Mouse (Mus musculus): ENCODE data around the gene Arsb.

Arsb gene

GRCm38 (mm10) chr13:93889991-93890390 lies 118.6 kb downstream of the Arsb start:
- DNase-seq (ENCODE audit: low read depth, low spot score), result no peak

DNA sequence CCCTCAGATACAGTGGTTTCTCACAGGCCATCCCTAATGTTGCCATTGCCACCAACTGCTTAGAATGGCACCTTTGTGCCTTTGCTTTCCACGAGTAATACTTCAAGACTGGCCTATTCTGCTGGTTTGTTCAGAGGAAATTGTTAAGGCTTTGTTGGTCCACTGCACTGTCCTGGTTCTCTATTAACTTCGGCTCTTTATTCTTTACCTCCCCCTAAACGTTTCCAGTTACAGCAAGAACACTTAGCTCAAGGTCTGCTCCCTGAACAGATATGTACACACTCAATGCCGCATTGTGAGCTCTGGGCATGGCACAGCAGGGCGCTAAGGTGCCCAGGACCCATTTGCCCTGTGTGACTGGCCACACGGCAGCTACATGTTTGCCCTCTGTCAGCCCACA lies 119.8 kb downstream of the Arsb start:
- no peak for DNase-seq (ENCODE audit: low read depth, low spot score)

- no peak for DNase-seq (ENCODE audit: low read depth, low spot score)
Measured at GRCm38 (mm10) chr13:93892101-93892500, 120.7 kb downstream of the Arsb start.

GRCm38 (mm10) chr13:93894105-93894504 lies 122.7 kb downstream of the Arsb start:
- no peak for DNase-seq (ENCODE audit: low read depth, low spot score)

DNA sequence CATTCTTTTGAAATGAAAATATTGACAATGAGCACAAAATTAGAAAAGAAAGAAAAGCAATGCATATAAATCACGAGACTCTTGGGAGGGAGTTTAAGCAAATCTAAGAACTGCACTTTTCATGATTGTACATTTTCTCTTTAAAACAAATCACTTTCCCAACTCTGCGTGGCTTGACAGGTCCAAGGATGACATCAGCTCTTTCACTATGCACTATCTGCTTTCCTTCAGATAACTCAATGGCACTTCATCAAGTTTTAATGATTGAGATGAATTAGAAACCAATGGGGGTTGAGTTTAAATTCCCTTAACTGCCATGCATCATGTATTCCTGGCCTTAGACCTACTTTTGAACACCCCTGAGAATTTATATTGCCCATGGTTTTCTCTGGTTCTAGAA lies 124.0 kb downstream of the Arsb start:
- DNase-seq (ENCODE audit: low read depth, low spot score), result no peak

- no peak for DNase-seq (ENCODE audit: low read depth, low spot score)
Measured at GRCm38 (mm10) chr13:93897943-93898826, 126.8 kb downstream of the Arsb start.

- DNase-seq (ENCODE audit: low read depth, low spot score), result no peak
Measured at GRCm38 (mm10) chr13:93899378-93900256, 128.2 kb downstream of the Arsb start.

- DNase-seq (ENCODE audit: low read depth, low spot score), result no peak
Measured at GRCm38 (mm10) chr13:93900934-93901626, 129.7 kb downstream of the Arsb start.

DNA sequence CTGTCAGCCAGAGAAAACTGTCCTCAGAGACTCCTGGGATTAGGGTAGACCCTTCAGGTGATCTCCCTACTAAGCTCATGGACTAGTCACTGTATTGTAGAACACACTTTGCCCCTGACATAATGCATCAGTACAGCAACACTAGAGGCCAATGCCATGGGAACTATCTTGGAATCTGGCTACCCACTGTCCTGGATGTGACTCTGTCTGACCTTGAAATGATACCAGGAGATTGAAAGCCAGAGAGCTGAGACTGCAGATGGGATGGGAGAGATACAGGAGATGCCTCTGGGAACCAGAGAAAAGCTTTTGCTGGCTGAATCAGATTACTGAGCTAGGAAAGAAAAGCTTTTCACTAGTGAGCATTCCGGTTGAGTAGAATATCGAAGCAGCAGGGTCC lies 130.7 kb downstream of the Arsb start:
- no peak for DNase-seq (ENCODE audit: low read depth, low spot score)

DNA sequence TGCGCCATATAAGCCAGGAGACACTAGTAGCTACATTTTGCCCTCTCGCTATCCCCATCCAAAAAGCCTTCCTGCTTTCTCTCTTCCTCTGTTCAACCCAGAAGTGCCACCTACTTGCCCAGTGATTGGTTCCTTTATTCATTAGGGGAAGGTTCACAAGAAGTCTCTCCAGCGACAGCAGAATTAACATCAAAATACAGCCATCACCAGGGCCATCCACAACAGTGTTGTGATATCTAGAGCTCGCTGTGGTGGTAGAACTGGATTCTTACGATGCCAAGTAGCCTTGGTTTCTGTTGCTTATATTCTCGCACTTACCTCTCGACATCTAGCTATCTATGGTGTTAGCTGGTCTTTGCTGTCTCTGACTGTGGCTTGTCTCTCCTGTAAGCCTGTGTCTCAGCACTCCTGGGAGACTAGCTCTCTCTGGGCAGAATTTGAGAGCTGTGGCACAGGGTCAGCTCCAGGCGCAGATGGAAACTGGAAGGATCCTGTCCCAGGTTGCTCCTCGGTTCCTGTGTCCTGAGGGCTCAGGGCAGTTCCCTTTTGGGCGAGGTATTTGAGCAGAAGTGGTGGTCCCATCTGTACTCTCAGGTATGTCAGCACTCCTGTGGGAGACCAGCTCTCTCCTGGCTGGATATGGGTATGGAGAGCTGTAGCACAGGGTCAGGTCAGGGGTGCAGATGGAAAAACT lies 135.3 kb downstream of the Arsb start:
- no peak for DNase-seq (ENCODE audit: low read depth, low spot score)

GRCm38 (mm10) chr13:93907971-93908370 lies 136.5 kb downstream of the Arsb start:
- no peak for DNase-seq (ENCODE audit: low read depth, low spot score)

GRCm38 (mm10) chr13:93909847-93910246 lies 138.4 kb downstream of the Arsb start:
- DNase-seq (ENCODE audit: low read depth, low spot score), result no peak

GRCm38 (mm10) chr13:93911037-93911436 lies 139.6 kb downstream of the Arsb start:
- DNase-seq (ENCODE audit: low read depth, low spot score), result peak; percentile 53

- DNase-seq (ENCODE audit: low read depth, low spot score), result peak; percentile 18
Measured at GRCm38 (mm10) chr13:93912326-93912915, 141.0 kb downstream of the Arsb start.

- DNase-seq (ENCODE audit: low read depth, low spot score), result no peak
Measured at GRCm38 (mm10) chr13:93914206-93914605, 142.8 kb downstream of the Arsb start.

GRCm38 (mm10) chr13:93915641-93916570 lies 144.5 kb downstream of the Arsb start:
- no peak for DNase-seq (ENCODE audit: low read depth, low spot score)

GRCm38 (mm10) chr13:93919536-93919935 lies 148.1 kb downstream of the Arsb start:
- DNase-seq (ENCODE audit: low read depth, low spot score), result no peak

GRCm38 (mm10) chr13:93920080-93920785 lies 148.8 kb downstream of the Arsb start:
- no peak for DNase-seq (ENCODE audit: low read depth, low spot score)

DNA sequence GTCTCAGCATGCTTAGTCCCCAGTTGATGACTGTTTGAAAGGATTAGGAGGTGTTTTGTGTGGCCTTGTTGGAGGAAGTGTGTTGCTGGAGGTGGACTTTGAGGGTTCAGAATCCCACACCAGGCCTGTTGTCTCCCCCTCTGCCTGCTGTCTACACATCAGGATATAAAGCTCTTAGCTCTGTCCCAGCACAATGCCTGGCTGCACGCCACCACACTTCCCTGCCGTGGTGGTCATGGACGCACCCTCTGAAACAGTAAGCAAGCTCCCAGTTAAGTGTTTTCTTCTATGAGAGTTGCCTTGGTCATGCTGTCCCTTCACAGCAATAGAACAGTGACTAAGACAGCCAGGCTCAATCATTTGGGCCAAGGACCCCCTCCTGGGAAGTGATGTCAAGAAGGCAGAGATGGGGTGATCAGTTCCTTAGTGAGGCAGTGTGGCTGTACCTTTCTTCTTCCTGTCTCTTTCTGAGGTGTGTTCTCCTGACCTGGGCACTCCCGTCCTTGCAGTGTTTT lies 149.4 kb downstream of the Arsb start:
- DNase-seq (ENCODE audit: low read depth, low spot score), result no peak
